Mouse (Mus musculus): Measurements from ENCODE around the gene Csrp3. TPM values are rescaled to one million over a fixed set of nuclear protein-coding genes. Genes with fewer than 3 reads are reported as not detected.

Gene Csrp3
- polyA plus RNA-seq, 1 experiment from 2014 or later: 1.4 TPM

- no peaks in the 10 kb centered on the region for H3K9me3 ChIP-seq
- no peaks in the 10 kb centered on the region for H3K36me3 ChIP-seq
- 1% methylated on average over 31 of the region's 41 CpGs for WGBS
- H3K27me3 ChIP-seq: peaks cover 46% of the 10 kb centered on the region
- peak within 1 kb of the TSS; percentile 69 for H3K4me3 ChIP-seq
- H3K27ac ChIP-seq: 0 out of 2 replicates have a peak within 1 kb of the TSS, but pooled peaks have one; percentile 30
- peak; percentile 71 for ATAC-seq (ENCODE audit: low FRiP score)
- H3K4me2 ChIP-seq: peak within 1 kb of the TSS; percentile 100
- H3K9ac ChIP-seq: peak within 1 kb of the TSS; percentile 68
- H3K4me1 ChIP-seq (replicated peaks): peaks cover 24% of the 10 kb centered on the region
These were observed 33.7 kb upstream of the Csrp3 start, which contains the start of gene E2f8 for GRCm38 (mm10) chr7:48881486-48881885. TSS of gene E2f8 (minus strand) at chr7:48881596.

GRCm38 (mm10) chr7:48880591-48881481 is 33.0 kb upstream of the Csrp3 start:
- peak; percentile 99 for ATAC-seq (ENCODE audit: low FRiP score)
- H3K27ac ChIP-seq: 0 out of 2 replicates have a peak overlapping the region, but pooled peaks have one; percentile 30

GRCm38 (mm10) chr7:48879574-48879973 is 31.7 kb upstream of the Csrp3 start:
- H3K9ac ChIP-seq: peak overlapping the region; percentile 11; the same call in 1 of the 2 replicates
- peak overlapping the region; percentile 21 for H3K4me2 ChIP-seq
- H3K9me3 ChIP-seq: no peaks in the 10 kb centered on the region
- H3K27me3 ChIP-seq: peaks cover 33% of the 10 kb centered on the region
- H3K4me3 ChIP-seq: peak overlapping the region; percentile 10; the same call in 1 of the 2 replicates
- ATAC-seq (ENCODE audit: low FRiP score): no peak
- no peaks in the 10 kb centered on the region for H3K36me3 ChIP-seq
- no peak overlapping the region for H3K27ac ChIP-seq
- 48% methylated on average over 3 of the region's 3 CpGs for WGBS
- peaks cover 24% of the 10 kb centered on the region for H3K4me1 ChIP-seq (replicated peaks)

More at GRCm38 (mm10) chr7:48880591-48881481, 33.0 kb upstream of the Csrp3 start:
- Histone ChIP-seq H3K9ac (peak overlapping the region; percentile 68), H3K4me1 (replicated peaks) (peaks cover 24% of the 10 kb centered on the region), H3K4me3 (peak overlapping the region; percentile 69), H3K4me2 (peak overlapping the region; percentile 100), H3K27me3 (peaks cover 44% of the 10 kb centered on the region), H3K36me3 (no peaks in the 10 kb centered on the region), H3K9me3 (no peaks in the 10 kb centered on the region)
- WGBS: under 1% methylated on average over 69 of the region's 77 CpGs

- Histone ChIP-seq H3K4me3 (no peak overlapping the region), H3K9me3 (no peaks in the 10 kb centered on the region), H3K36me3 (no peaks in the 10 kb centered on the region), H3K4me1 (replicated peaks) (peaks cover 24% of the 10 kb centered on the region), H3K9ac (no peak overlapping the region), H3K4me2 (no peak overlapping the region), H3K27me3 (peaks cover 16% of the 10 kb centered on the region), H3K27ac (no peak overlapping the region)
- WGBS: 79% methylated on average over 15 of the region's 15 CpGs
- ATAC-seq (ENCODE audit: low FRiP score): no peak
These were observed 30.1 kb upstream of the Csrp3 start for GRCm38 (mm10) chr7:48877786-48878390.

GRCm38 (mm10) chr7:48876526-48876925 is 28.7 kb upstream of the Csrp3 start:
- 72% methylated on average over 4 of the region's 4 CpGs for WGBS
- no peak for ATAC-seq (ENCODE audit: low FRiP score)

GRCm38 (mm10) chr7:48875096-48875495 is 27.3 kb upstream of the Csrp3 start:
- H3K27me3 ChIP-seq: no peaks in the 10 kb centered on the region
- no peak overlapping the region for H3K9ac ChIP-seq
- H3K4me2 ChIP-seq: no peak overlapping the region
- 97% methylated on average over 14 of the region's 14 CpGs for WGBS
- H3K4me3 ChIP-seq: no peak overlapping the region
- peaks cover 5% of the 10 kb centered on the region; the same call in 1 of the 2 replicates for H3K4me1 ChIP-seq (replicated peaks)
- H3K9me3 ChIP-seq: no peaks in the 10 kb centered on the region
- peaks cover 7% of the 10 kb centered on the region for H3K36me3 ChIP-seq
- H3K27ac ChIP-seq: no peak overlapping the region
- ATAC-seq (ENCODE audit: low FRiP score): no peak

More at GRCm38 (mm10) chr7:48876526-48876925, 28.7 kb upstream of the Csrp3 start:
- no peaks in the 10 kb centered on the region for H3K9me3 ChIP-seq
- peaks cover 13% of the 10 kb centered on the region for H3K4me1 ChIP-seq (replicated peaks)
- H3K4me2 ChIP-seq: no peak overlapping the region
- peaks cover 7% of the 10 kb centered on the region for H3K36me3 ChIP-seq
- H3K4me3 ChIP-seq: no peak overlapping the region
- H3K27ac ChIP-seq: no peak overlapping the region
- H3K9ac ChIP-seq: no peak overlapping the region
- H3K27me3 ChIP-seq: peaks cover 4% of the 10 kb centered on the region; the same call in 1 of the 2 replicates

- WGBS: 97% methylated on average over 11 of the region's 11 CpGs
- Histone ChIP-seq H3K4me2 (no peak overlapping the region), H3K9ac (no peak overlapping the region), H3K36me3 (peaks cover 7% of the 10 kb centered on the region), H3K4me1 (replicated peaks) (no peaks in the 10 kb centered on the region), H3K4me3 (no peak overlapping the region), H3K9me3 (no peaks in the 10 kb centered on the region), H3K27ac (no peak overlapping the region), H3K27me3 (no peaks in the 10 kb centered on the region)
- no peak for ATAC-seq (ENCODE audit: low FRiP score)
These were observed 23.5 kb upstream of the Csrp3 start for GRCm38 (mm10) chr7:48871292-48871691.

- Histone ChIP-seq H3K9me3 (no peaks in the 10 kb centered on the region), H3K27ac (no peak overlapping the region), H3K36me3 (peaks cover 11% of the 10 kb centered on the region), H3K4me2 (no peak overlapping the region), H3K4me3 (no peak overlapping the region), H3K27me3 (no peaks in the 10 kb centered on the region), H3K9ac (no peak overlapping the region), H3K4me1 (replicated peaks) (no peaks in the 10 kb centered on the region)
- no peak for ATAC-seq (ENCODE audit: low FRiP score)
- 95% methylated on average over 21 of the region's 21 CpGs for WGBS
These were observed 22.8 kb upstream of the Csrp3 start for GRCm38 (mm10) chr7:48870579-48871180.

- H3K27me3 ChIP-seq: no peaks in the 10 kb centered on the region
- ATAC-seq (ENCODE audit: low FRiP score): no peak
- no peak overlapping the region for H3K9ac ChIP-seq
- no peak overlapping the region for H3K4me3 ChIP-seq
- no peak overlapping the region for H3K27ac ChIP-seq
- H3K9me3 ChIP-seq: no peaks in the 10 kb centered on the region
- H3K4me2 ChIP-seq: no peak overlapping the region
- peaks cover 11% of the 10 kb centered on the region for H3K36me3 ChIP-seq
- H3K4me1 ChIP-seq (replicated peaks): no peaks in the 10 kb centered on the region
- WGBS: 94% methylated on average over 6 of the region's 6 CpGs
These were observed 22.3 kb upstream of the Csrp3 start for GRCm38 (mm10) chr7:48870144-48870543.

- no peaks in the 10 kb centered on the region for H3K9me3 ChIP-seq
- 91% methylated on average over 18 of the region's 18 CpGs for WGBS
- no peak for ATAC-seq (ENCODE audit: low FRiP score)
These were observed 19.7 kb upstream of the Csrp3 start for GRCm38 (mm10) chr7:48867576-48867975.

GRCm38 (mm10) chr7:48864671-48865458 is 17.0 kb upstream of the Csrp3 start:
- Histone ChIP-seq H3K4me3 (no peak overlapping the region), H3K4me2 (no peak overlapping the region), H3K27me3 (no peaks in the 10 kb centered on the region), H3K36me3 (0 out of 2 replicates have a peak, but pooled peaks cover 4% of the 10 kb centered on the region), H3K4me1 (replicated peaks) (no peaks in the 10 kb centered on the region), H3K27ac (no peak overlapping the region), H3K9ac (no peak overlapping the region), H3K9me3 (no peaks in the 10 kb centered on the region)
- WGBS: 94% methylated on average over 9 of the region's 9 CpGs
- ATAC-seq (ENCODE audit: low FRiP score): no peak

More at GRCm38 (mm10) chr7:48867576-48867975, 19.7 kb upstream of the Csrp3 start:
- H3K27ac ChIP-seq: no peak overlapping the region
- H3K27me3 ChIP-seq: no peaks in the 10 kb centered on the region
- H3K4me3 ChIP-seq: no peak overlapping the region
- no peak overlapping the region for H3K9ac ChIP-seq
- H3K4me2 ChIP-seq: no peak overlapping the region
- no peaks in the 10 kb centered on the region for H3K4me1 ChIP-seq (replicated peaks)
- peaks cover 11% of the 10 kb centered on the region for H3K36me3 ChIP-seq
